Mouse (Mus musculus) bone marrow macrophage, adult 2 months (primary cell): ENCODE results near the gene Mapk8. TPM values are rescaled to one million over a fixed set of nuclear protein-coding genes. Genes with fewer than 3 reads are reported as not detected.

Source experiments
- H3K27ac ChIP-seq: 2 replicates; pipeline ENCODE4 v1.5.1; 2012; ENCODE audit warnings: low read depth, low read length; ENCODE audit not compliant: insufficient read depth
- H3K4me1 ChIP-seq: 2 replicates; pipeline ENCODE4 v1.6.1; 2012; ENCODE audit warnings: low read length; ENCODE audit not compliant: control insufficient read depth, insufficient read depth
- H3K4me3 ChIP-seq: 2 replicates; pipeline ENCODE4 v1.5.1; 2012; ENCODE audit warnings: mild to moderate bottlenecking, low read length, moderate library complexity; ENCODE audit not compliant: insufficient read depth
- CTCF ChIP-seq: IDR thresholded peaks from 2 replicates; pipeline ENCODE4 v1.5.1; 2012; ENCODE audit warnings: low read depth, mild to moderate bottlenecking, low read length, moderate library complexity
- POLR2A ChIP-seq: IDR thresholded peaks from 2 replicates; pipeline ENCODE4 v1.6.1; 2012; ENCODE audit warnings: mild to moderate bottlenecking, low read depth, low read length, borderline replicate concordance
- polyA plus RNA-seq: library from polyadenylated mRNA; stranded (reverse); fragments of >200 nt; gene quantifications from 2 replicates; pipeline ENCODE4 v1.2.4, GENCODE M21; 2012; ENCODE audit not compliant: missing spikeins, insufficient read depth, insufficient read length

The Mapk8 gene
- polyA plus RNA-seq, 1 experiment, result 15.7 TPM

DNA sequence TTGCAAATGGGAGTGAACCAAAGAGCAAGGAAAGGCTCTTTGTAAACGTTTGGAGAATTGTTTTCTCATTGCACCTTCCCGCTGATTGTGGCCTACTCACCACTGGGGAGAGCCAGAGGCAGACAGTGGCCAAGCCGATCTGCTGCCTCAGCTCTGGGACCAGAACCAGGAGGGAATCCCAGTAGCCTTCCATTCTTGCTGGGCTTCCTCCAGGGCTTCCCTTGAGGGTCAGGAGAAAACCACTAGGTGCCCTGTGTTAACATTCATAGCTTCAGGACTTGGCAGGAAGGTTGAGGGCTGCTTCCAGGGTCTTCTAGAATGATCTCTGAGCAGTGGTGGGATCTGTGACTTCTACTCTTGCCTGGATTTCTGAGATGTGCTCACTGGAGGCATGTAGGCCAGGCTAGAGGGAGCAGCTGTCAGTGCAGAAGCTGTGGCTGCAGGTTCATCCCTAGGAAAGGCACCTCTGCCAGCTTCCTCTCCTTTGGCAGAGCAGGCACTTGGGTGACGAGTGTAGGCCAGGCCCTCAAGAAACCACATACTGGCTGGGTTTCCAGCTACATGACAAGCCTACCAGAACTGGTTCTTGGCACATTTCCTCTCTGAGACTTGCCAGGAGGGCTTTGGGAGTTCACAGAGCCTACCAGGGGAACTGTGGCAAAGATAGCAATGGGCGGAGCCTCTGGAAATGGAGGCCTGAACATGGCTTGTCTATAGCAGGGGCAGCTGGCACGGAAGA, 94.8 kb downstream of the Mapk8 start:
- H3K4me3 ChIP-seq, result no peak overlapping the region
- peaks cover 15% of the 10 kb centered on the region; the same call in 1 of the 2 replicates for H3K4me1 ChIP-seq
- TF ChIP-seq CTCF, result no peak
- no peak for TF ChIP-seq POLR2A
- H3K27ac ChIP-seq, result no peak overlapping the region

DNA sequence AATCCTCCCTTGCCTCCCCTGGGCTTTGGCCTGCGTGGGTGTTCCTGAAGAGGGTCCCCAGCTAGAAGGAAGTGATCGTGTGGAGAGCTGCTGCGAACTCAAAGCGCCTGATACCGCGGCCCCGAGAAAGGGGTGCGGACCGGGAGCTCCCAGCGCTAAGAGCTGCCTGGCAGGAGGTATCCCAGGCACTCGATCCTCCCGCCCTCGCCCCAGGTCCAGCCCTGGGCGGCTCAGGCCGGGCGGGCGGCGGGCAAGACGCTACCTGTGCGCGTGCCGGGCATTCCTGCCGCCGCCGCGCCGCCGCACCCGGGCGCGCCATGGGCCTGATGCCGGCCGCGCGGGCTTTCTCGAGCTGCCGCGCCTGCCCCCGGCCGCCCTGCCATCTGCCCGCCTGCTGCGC, 95.9 kb downstream of the Mapk8 start:
- no peak for TF ChIP-seq POLR2A
- no peak for TF ChIP-seq CTCF
- Histone ChIP-seq H3K27ac (no peak overlapping the region), H3K4me3 (no peak overlapping the region), H3K4me1 (peaks cover 15% of the 10 kb centered on the region; the same call in 1 of the 2 replicates)

DNA sequence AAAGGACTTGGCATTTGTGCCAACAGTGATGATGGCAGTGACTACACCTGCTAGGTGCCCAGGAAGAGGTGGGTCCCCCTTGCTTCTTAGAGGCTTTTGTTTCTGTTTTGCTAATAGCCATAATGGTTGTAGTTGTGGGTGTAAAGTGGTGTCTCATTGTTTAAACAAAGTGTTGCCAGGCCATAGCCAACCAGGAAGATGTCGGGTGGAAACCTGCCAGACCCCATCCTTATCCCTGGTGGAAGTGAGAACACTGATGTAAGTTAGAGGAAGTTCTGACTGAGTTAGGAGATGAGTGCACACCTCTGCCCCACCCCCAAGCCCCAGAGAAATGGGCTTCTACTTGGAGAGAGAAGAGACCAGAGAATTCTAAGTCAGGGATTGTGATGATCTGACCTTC, 98.8 kb downstream of the Mapk8 start:
- no peak overlapping the region for H3K4me3 ChIP-seq

DNA sequence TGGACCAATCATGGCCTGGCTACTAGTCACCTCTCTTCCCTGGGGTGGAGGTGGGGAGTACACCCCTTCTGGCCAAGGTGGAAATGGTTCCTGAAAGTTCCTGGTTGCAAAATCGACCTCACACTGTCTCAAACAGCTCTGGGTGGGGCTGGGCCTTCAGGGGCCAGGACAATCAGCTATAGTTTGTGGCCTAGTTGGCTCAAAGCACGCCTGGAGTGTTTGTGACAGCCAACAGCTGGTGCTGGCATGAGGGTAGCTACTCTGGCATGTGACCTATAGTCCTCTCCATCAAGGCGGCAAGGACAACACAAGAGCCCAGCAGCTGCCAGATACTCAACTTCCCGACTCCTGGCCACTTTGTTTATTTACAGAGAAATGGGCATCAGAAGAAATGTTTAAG, 99.2 kb downstream of the Mapk8 start:
- peaks cover 14% of the 10 kb centered on the region; the same call in 1 of the 2 replicates for H3K4me1 ChIP-seq
- H3K27ac ChIP-seq, result no peak overlapping the region
- H3K4me3 ChIP-seq, result no peak overlapping the region
- TF ChIP-seq POLR2A, result no peak
- TF ChIP-seq CTCF, result no peak

More for the DNA sequence above, 98.8 kb downstream of the Mapk8 start:
- TF ChIP-seq CTCF (no peak), POLR2A (no peak)
- Histone ChIP-seq H3K27ac (no peak overlapping the region), H3K4me1 (peaks cover 15% of the 10 kb centered on the region; the same call in 1 of the 2 replicates)

DNA sequence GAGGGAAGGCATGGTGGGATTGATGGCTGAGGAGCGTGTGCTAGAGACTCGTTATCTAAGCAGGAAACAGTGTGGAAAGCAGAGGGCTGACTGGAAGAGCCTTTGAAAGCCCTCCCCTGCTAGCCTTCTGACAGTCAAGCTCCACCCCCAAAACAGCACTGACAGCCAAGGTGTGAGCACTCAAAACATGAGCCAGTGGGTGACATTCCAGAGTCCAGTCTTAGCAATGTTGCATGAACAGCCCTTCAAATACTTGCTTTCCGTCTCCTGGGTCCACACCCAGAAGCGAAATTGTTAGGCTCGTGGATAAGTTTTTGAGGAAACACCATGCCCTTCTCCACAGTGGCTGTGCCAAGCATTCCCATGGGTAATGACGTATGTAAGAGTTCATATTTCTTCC, 100.4 kb downstream of the Mapk8 start:
- H3K27ac ChIP-seq, result no peak overlapping the region
- no peak for TF ChIP-seq CTCF
- no peak for TF ChIP-seq POLR2A
- H3K4me3 ChIP-seq, result no peak overlapping the region

DNA sequence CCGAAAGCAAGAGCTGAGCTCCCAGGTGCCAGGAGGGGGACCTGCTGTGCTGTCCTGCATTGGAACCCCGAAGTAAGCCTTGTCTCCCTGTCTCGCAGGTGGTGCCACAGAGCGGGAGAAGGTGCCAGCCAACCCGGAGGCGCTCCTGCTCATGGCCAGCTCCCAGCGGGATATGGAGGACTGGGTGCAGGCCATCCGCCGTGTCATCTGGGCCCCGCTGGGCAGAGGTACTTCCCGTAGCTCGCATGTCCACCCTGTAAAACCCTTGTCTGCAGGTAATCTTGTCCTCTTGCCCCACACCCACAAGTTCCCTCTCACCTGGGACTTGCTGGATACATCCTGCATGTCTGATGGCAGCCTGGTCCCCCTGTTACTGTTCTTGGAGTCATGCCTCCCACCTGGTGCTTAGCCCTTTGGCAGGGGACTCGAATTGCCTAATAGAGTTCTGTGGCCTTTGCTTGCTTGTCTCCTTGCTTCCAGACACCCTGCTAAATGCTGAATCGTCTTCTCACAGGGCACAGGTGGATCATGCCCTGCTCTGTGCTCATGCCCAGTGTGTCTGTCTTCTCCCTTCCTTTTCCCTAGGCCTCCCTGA, 103.7 kb downstream of the Mapk8 start:
- no peak overlapping the region for H3K4me3 ChIP-seq
- no peak for TF ChIP-seq CTCF
- TF ChIP-seq POLR2A, result no peak
- no peak overlapping the region for H3K27ac ChIP-seq
- H3K4me1 ChIP-seq, result no peaks in the 10 kb centered on the region

More for the DNA sequence above, 100.4 kb downstream of the Mapk8 start:
- H3K4me1 ChIP-seq, result peaks cover 3% of the 10 kb centered on the region; the same call in 1 of the 2 replicates

DNA sequence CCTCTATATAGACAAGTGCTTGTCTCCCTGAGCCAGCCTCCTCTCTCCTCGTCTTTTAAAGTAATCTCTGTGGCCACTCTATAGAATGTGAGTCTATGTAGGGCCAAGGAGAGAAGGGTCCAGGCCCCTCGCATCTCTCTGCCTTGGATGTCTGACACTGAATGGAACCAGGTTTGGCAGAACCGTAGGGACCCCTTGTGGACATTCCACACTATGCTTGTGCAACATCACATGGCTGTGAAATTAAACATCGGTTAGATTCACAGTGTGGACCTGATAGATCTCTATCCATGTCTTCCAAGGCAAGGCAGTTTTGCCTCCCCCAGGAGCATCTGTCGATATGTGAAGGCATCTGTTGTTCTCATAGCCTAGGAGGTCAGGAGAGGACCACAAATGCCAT, 108.3 kb downstream of the Mapk8 start:
- H3K27ac ChIP-seq, result no peak overlapping the region
- no peaks in the 10 kb centered on the region for H3K4me1 ChIP-seq
- TF ChIP-seq POLR2A, result no peak
- no peak for TF ChIP-seq CTCF
- H3K4me3 ChIP-seq, result no peak overlapping the region

DNA sequence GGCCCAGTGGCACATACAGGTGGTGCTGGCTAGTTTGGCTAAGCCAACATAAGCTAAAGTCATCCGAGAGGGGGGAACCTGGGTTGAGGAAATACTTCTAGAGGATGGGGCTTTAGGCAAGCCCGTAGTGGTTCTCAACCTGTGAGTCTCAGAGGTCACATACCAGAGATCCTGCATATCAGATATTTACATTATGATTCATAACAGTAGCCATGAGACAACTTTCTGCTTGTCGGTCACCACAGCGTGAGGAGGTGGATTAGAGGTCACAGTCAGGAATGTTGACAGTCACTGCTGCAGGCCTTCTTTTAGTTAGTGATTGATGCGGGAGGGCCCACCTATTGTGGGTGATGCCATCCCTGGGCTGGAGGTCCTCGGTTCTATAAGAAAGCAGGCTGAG, 111.2 kb downstream of the Mapk8 start:
- Histone ChIP-seq H3K4me3 (no peak overlapping the region), H3K27ac (no peak overlapping the region), H3K4me1 (no peaks in the 10 kb centered on the region)
- TF ChIP-seq CTCF (no peak), POLR2A (no peak)

DNA sequence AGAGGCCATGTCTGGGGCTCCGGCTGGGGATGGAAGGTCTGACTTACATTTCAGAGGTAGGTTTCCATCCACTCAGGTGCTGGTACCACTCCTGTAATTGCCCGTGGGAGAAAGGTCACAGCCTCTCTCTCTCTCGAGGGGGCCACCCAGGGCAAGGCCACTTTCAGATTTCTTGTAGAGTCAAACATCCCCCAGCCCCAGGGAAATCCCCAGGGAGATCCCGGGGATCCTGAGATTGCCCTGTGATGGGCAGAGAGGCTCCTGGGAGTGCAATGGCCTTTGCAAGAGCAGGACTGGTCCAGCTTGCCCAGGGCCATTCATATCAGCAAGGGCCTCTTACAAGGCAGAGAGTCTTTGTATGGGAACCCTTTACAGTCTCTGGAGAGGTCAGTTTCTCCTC, 112.6 kb downstream of the Mapk8 start:
- no peaks in the 10 kb centered on the region for H3K4me1 ChIP-seq

DNA sequence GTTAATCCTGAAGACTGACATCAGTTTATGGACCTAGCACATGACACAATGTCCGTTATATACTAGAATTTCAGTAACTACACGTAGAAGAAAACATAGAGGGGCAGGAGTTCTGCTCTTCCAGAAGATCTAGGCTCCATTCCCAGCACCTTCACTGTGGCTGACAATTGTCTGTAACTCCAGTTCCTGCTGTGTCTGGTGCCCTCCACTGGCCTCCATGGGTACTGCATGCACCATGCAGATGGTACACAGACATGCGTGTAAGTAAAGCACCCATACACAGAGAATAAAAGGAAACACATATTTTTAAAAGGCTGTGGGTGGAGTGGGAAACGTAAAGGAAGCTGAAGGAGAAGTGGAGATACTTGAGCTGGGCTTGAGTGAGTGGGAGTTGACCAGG, 113.1 kb downstream of the Mapk8 start:
- Histone ChIP-seq H3K4me1 (no peaks in the 10 kb centered on the region), H3K4me3 (no peak overlapping the region), H3K27ac (no peak overlapping the region)
- peak; percentile 57 for TF ChIP-seq CTCF
- TF ChIP-seq POLR2A, result no peak

More for the DNA sequence above, 112.6 kb downstream of the Mapk8 start:
- no peak overlapping the region for H3K27ac ChIP-seq
- H3K4me3 ChIP-seq, result no peak overlapping the region
- TF ChIP-seq CTCF (no peak), POLR2A (no peak)

DNA sequence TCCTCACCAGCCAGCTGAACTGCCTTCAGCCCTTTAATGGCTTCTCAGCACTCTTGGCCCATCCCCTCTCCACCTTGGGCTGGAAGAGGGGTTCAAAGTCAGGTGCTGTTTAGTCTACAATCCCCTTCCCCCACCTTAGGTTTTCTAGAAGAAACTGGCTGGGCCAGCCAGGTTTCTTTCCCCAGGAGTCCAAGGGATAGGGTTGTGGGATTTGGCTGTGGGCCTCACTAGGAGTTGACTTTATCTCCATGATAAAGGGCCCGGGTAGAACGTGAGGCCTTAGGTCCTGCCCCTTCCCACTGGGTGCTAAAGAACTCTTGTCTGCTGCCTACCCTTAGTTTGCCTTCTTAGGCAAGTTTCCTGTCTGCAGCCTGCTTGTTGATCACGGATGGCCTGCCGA, 115.3 kb downstream of the Mapk8 start:
- no peak overlapping the region for H3K27ac ChIP-seq
- H3K4me1 ChIP-seq, result no peaks in the 10 kb centered on the region
- TF ChIP-seq POLR2A (no peak), CTCF (no peak)
- H3K4me3 ChIP-seq, result no peak overlapping the region
